Mouse (Mus musculus) ES-Bruce4 (cell line): Measurements from ENCODE around the gene Tgif2.
"Not testable (repeated sequence)": the region's sequence is repeated elsewhere in the genome, so short reads cannot be mapped to it uniquely, and the experiment has no call there.

ENCODE experiments used
- CTCF ChIP-seq: IDR thresholded peaks from one replicate; pipeline ENCODE4 v1.8.1; 2011; ENCODE audit warnings: low read depth, low read length
- EP300 ChIP-seq: IDR thresholded peaks from 2 replicates; pipeline ENCODE4 v1.6.1; 2011; ENCODE audit warnings: low read depth, low read length; ENCODE audit not compliant: insufficient read depth

GRCm38 (mm10) chr2:156853584-156853983, 13.8 kb downstream of the Tgif2 start:
- not testable (repeated sequence) for TF ChIP-seq EP300, CTCF
